Mouse (Mus musculus) heart, embryonic 10.5 days (tissue): ENCODE results near the gene Cd2. TPM values are rescaled to one million over a fixed set of nuclear protein-coding genes. Genes with fewer than 3 reads are reported as not detected.

Experiments used
- DNase-seq: peaks from one replicate; pipeline ENCODE4 v3.0.0-alpha.2; 2017; ENCODE audit warnings: low spot score
- H3K27ac ChIP-seq: fragments of 300-500 bp; sonication (generic); 2 replicates; pipeline ENCODE4 v1.5.1; 2016; ENCODE audit warnings: mild to moderate bottlenecking
- H3K27me3 ChIP-seq: fragments of 300-500 bp; sonication (generic); 2 replicates; pipeline ENCODE4 v1.6.1; 2016; ENCODE audit warnings: mild to moderate bottlenecking; ENCODE audit not compliant: poor library complexity, insufficient read depth, severe bottlenecking
- H3K36me3 ChIP-seq: fragments of 300-500 bp; sonication (generic); 2 replicates; pipeline ENCODE4 v1.6.1; 2016; ENCODE audit warnings: mild to moderate bottlenecking, moderate library complexity
- H3K4me1 ChIP-seq: fragments of 300-500 bp; sonication (generic); 2 replicates; pipeline ENCODE4 v1.6.1; 2016; ENCODE audit warnings: mild to moderate bottlenecking
- H3K4me3 ChIP-seq: fragments of 300-500 bp; sonication (generic); 2 replicates; pipeline ENCODE4 v1.5.1; 2016; ENCODE audit warnings: mild to moderate bottlenecking, moderate library complexity
- H3K9me3 ChIP-seq: fragments of 300-500 bp; sonication (generic); 2 replicates; pipeline ENCODE4 v1.6.1; 2016; ENCODE audit warnings: mild to moderate bottlenecking, moderate library complexity
- WGBS: fragments of 180-500 bp; shearing (Covaris S2); methylation state at CpG from one replicate; pipeline ENCODE4 v1.1.7; 2016; 5-methylcytosine and 5-hydroxymethylcytosine counted together
- polyA plus RNA-seq: library from polyadenylated mRNA; unstranded; fragments of >200 nt; fragmentation: Nextera tagmentation; extraction: Ambion mirVana; gene quantifications from 2 replicates; pipeline ENCODE4 v1.2.1, GENCODE M21; 2016

Cd2 gene
- polyA plus RNA-seq, 1 experiment from 2014 or later, result 0.38 TPM

- WGBS, result 85% methylated on average over 7 of the region's 7 CpGs
- DNase-seq, result no peak
- Histone ChIP-seq H3K27me3 (0 out of 2 replicates have a peak, but pooled peaks cover 2% of the 10 kb centered on the region), H3K9me3 (no peaks in the 10 kb centered on the region), H3K36me3 (no peaks in the 10 kb centered on the region), H3K27ac (no peak overlapping the region), H3K4me1 (peaks cover 5% of the 10 kb centered on the region), H3K4me3 (no peak overlapping the region)
Measured at GRCm38 (mm10) chr3:101290036-101290435, 2.3 kb upstream of the Cd2 start.

- WGBS, result 87% methylated on average over 3 of the region's 3 CpGs
- H3K4me1 ChIP-seq, result no peaks in the 10 kb centered on the region
Measured at GRCm38 (mm10) chr3:101289406-101289805, 1.7 kb upstream of the Cd2 start.

GRCm38 (mm10) chr3:101286336-101287325, 1.1 kb downstream of the Cd2 start:
- DNase-seq, result no peak
- 81% methylated on average over 12 of the region's 12 CpGs for WGBS
- H3K9me3 ChIP-seq, result no peaks in the 10 kb centered on the region
- no peak overlapping the region for H3K27ac ChIP-seq
- H3K36me3 ChIP-seq, result no peaks in the 10 kb centered on the region
- H3K27me3 ChIP-seq, result 0 out of 2 replicates have a peak, but pooled peaks cover 2% of the 10 kb centered on the region
- peaks cover 10% of the 10 kb centered on the region; the same call in 1 of the 2 replicates for H3K4me1 ChIP-seq
- no peak overlapping the region for H3K4me3 ChIP-seq

More at GRCm38 (mm10) chr3:101289406-101289805, 1.7 kb upstream of the Cd2 start:
- H3K27me3 ChIP-seq, result 0 out of 2 replicates have a peak, but pooled peaks cover 2% of the 10 kb centered on the region
- H3K4me3 ChIP-seq, result no peak overlapping the region
- H3K36me3 ChIP-seq, result no peaks in the 10 kb centered on the region
- DNase-seq, result no peak
- H3K27ac ChIP-seq, result no peak overlapping the region
- H3K9me3 ChIP-seq, result no peaks in the 10 kb centered on the region

- WGBS, result 93% methylated on average over 12 of the region's 12 CpGs
- H3K27me3 ChIP-seq, result 0 out of 2 replicates have a peak, but pooled peaks cover 2% of the 10 kb centered on the region
- no peaks in the 10 kb centered on the region for H3K9me3 ChIP-seq
- no peak for DNase-seq
- no peak overlapping the region for H3K4me3 ChIP-seq
- H3K27ac ChIP-seq, result no peak overlapping the region
- H3K4me1 ChIP-seq, result peaks cover 15% of the 10 kb centered on the region
- no peaks in the 10 kb centered on the region for H3K36me3 ChIP-seq
Measured at GRCm38 (mm10) chr3:101285851-101286250, 1.9 kb downstream of the Cd2 start.

DNA sequence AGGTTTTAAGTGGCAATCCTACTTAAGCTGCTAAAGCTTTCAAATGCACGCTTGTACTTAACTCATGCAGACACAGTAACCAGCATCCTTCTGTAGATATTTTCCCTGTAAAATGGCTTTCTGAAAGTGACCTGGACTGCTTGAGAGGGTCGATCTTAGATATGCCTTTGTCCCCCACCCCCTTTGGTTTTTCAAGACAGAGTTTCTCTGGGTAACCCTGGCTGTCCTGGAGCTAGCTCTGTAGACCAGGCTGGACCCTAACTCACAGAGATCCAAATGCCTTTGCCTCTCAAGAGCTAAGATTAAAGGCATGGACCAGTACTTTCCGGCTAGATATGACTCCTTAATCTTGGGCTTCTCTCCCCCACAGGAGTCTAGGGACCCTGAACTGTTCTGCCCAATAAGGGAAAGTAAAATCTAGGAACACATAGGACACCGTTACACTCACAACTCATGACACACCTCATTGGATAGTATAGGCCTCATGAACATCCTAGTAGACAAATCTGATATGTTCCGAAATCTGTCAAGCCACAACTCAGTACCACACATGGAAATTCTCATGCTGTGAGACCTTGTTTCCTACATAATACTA, 2.6 kb downstream of the Cd2 start:
- 0 out of 2 replicates have a peak, but pooled peaks cover 2% of the 10 kb centered on the region for H3K27me3 ChIP-seq
- H3K27ac ChIP-seq, result no peak overlapping the region
- DNase-seq, result no peak
- 87% methylated on average over 5 of the region's 5 CpGs for WGBS
- H3K9me3 ChIP-seq, result no peaks in the 10 kb centered on the region
- H3K36me3 ChIP-seq, result no peaks in the 10 kb centered on the region
- H3K4me3 ChIP-seq, result no peak overlapping the region
- peaks cover 23% of the 10 kb centered on the region for H3K4me1 ChIP-seq

DNA sequence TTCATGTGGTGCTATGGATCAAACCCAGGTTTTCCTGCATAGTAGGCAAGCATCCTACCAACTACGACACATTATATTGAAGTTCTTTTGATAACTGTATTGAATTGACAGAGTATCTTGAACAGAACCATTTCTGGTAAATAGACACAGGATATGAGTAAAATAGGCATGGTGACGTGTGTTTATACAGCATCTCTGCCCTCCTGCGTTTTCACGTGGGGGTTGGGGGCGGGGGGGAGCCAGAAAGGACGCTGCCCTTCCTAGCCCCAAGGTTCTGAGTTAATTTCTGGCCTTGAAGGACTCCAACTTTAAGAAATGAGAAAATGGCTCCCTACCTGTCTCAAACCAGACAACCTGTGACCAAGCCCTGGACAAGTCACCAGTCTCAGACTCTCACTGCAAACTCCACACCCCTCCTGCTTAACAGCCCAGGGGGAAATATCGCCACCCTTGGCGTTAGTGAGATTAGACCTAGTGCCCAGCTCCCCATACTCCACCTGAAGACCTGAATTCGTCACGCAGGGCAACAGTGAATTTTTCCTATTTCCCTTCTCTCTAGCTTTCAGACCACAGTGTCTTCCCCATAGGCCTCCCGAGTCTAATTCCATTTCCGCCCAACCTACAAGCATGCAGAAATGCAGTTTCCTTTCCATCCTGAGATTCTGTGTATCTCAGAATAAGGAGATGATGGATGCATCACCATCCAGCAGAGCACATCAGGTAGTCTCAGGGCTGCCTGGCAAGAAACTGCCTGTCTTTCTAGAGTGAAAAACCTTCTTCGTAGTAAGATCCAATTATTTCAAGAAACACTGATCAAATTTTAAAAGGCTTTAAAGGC, 3.7 kb downstream of the Cd2 start:
- no peak for DNase-seq
- no peaks in the 10 kb centered on the region for H3K9me3 ChIP-seq

GRCm38 (mm10) chr3:101283441-101283840, 4.3 kb downstream of the Cd2 start:
- 0 out of 2 replicates have a peak, but pooled peaks cover 2% of the 10 kb centered on the region for H3K27me3 ChIP-seq
- 79% methylated on average over 4 of the region's 4 CpGs for WGBS
- H3K4me3 ChIP-seq, result no peak overlapping the region
- no peak overlapping the region for H3K27ac ChIP-seq
- H3K36me3 ChIP-seq, result no peaks in the 10 kb centered on the region
- no peak for DNase-seq
- no peaks in the 10 kb centered on the region for H3K9me3 ChIP-seq
- peaks cover 31% of the 10 kb centered on the region for H3K4me1 ChIP-seq

More for the DNA sequence above, 3.7 kb downstream of the Cd2 start:
- no peak overlapping the region for H3K27ac ChIP-seq
- H3K4me1 ChIP-seq, result peaks cover 25% of the 10 kb centered on the region
- H3K27me3 ChIP-seq, result 0 out of 2 replicates have a peak, but pooled peaks cover 2% of the 10 kb centered on the region
- WGBS, result 84% methylated on average over 13 of the region's 13 CpGs
- no peaks in the 10 kb centered on the region for H3K36me3 ChIP-seq
- no peak overlapping the region for H3K4me3 ChIP-seq

GRCm38 (mm10) chr3:101282556-101283180, 5.1 kb downstream of the Cd2 start:
- WGBS, result 78% methylated on average over 9 of the region's 9 CpGs
- 0 out of 2 replicates have a peak, but pooled peaks cover 2% of the 10 kb centered on the region for H3K27me3 ChIP-seq
- no peaks in the 10 kb centered on the region for H3K9me3 ChIP-seq
- no peak overlapping the region for H3K4me3 ChIP-seq
- H3K36me3 ChIP-seq, result no peaks in the 10 kb centered on the region
- H3K27ac ChIP-seq, result no peak overlapping the region
- no peak for DNase-seq
- peaks cover 32% of the 10 kb centered on the region for H3K4me1 ChIP-seq

DNA sequence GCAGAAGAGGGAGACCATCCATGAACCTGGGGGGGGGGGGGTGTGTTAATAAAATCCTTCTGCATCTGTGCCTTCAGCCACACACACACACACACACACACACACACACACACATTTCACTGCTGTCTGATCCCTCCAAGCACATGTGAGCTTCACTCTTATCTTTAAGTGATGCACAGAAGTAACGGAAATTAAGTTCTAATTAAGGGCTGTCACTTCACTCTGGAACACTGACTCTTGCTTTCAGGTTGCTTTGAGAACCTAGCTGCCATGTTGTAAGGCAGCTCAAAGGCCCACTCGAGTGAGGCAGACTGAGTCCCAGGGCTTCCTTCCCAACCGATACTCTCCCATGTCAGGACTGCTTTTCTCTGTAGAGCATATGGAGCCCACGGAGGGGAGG, 5.9 kb downstream of the Cd2 start:
- Histone ChIP-seq H3K27ac (no peak overlapping the region), H3K36me3 (no peaks in the 10 kb centered on the region), H3K27me3 (0 out of 2 replicates have a peak, but pooled peaks cover 2% of the 10 kb centered on the region), H3K9me3 (no peaks in the 10 kb centered on the region), H3K4me3 (no peak overlapping the region), H3K4me1 (peaks cover 34% of the 10 kb centered on the region)
- WGBS, result 68% methylated on average over 4 of the region's 4 CpGs
- no peak for DNase-seq

- Histone ChIP-seq H3K4me1 (peaks cover 36% of the 10 kb centered on the region), H3K27ac (peak overlapping the region; percentile 56), H3K4me3 (no peak overlapping the region), H3K36me3 (no peaks in the 10 kb centered on the region), H3K27me3 (no peaks in the 10 kb centered on the region; the same call in 1 of the 2 replicates), H3K9me3 (no peaks in the 10 kb centered on the region)
- DNase-seq, result no peak
- WGBS, result 51% methylated on average over 15 of the region's 15 CpGs
Measured at GRCm38 (mm10) chr3:101280348-101281311, 7.1 kb downstream of the Cd2 start.

- H3K9me3 ChIP-seq, result no peaks in the 10 kb centered on the region
- no peaks in the 10 kb centered on the region for H3K36me3 ChIP-seq
- H3K27ac ChIP-seq, result no peak overlapping the region
- WGBS, result 74% methylated on average over 10 of the region's 10 CpGs
- no peaks in the 10 kb centered on the region; the same call in 1 of the 2 replicates for H3K27me3 ChIP-seq
- no peak for DNase-seq
- H3K4me1 ChIP-seq, result peaks cover 36% of the 10 kb centered on the region
- H3K4me3 ChIP-seq, result no peak overlapping the region
Measured at GRCm38 (mm10) chr3:101279561-101279960, 8.2 kb downstream of the Cd2 start.
